Mouse (Mus musculus): ENCODE measurements at regions not wholly inside any gene's neighbourhood (a gene's known extent, or its start where the extent isn't known, plus 50 kb on each side); places are given as distances from the start of the nearest gene placed in this dataset.

DNA sequence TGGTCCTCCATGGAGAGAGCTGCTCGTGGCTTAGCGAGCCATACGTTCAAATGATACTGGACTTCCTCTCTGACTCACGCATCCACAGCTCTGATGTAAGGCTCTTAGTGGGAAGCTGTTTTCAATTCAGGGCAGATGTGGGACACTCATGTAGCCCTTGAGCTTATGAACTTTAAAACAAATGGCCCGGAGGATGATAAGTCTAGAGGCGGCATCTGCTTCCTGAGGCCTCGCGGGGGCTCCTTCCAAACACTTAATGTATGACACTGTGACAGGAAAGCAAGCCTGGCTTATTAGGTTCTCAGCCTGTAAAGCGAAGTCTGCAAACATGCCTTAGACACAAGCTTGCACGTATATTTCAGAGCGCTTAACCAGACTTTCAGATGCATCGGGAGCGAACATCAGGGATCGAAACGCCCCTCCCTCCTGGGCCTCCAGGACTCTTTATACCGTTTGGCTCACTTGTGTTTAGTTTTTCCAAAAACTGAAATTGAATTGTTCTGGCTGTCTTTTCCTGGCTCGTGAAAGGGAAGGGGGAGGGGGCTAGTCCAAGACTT is 59.4 kb upstream of the Sash1 start:
- DNase-seq (ENCODE audit: low spot score in 2 of 2): no peak

DNA sequence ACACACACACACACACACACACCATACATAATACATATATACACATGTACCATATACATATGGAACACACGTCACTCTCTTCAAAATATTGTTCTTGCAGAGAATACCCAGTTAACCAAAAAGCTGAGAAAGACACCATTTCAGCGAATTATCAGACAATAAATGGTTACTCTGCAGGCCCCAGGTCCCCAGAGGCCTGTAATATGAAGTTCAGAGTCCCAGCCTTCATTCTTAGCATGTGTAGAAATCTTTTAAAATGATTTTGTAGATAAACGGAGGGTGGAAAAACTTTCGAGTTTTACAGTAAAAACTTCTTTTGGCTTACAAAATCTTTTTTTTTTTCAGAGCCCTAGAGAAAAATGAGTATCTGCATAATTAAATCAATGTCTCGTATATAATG is 58.7 kb upstream of the Sash1 start:
- DNase-seq (ENCODE audit: low spot score in 2 of 2): no peak

- no peak for DNase-seq (ENCODE audit: low spot score in 2 of 2)
These were observed 57.8 kb upstream of the Sash1 start for GRCm38 (mm10) chr10:8943698-8944097.

DNA sequence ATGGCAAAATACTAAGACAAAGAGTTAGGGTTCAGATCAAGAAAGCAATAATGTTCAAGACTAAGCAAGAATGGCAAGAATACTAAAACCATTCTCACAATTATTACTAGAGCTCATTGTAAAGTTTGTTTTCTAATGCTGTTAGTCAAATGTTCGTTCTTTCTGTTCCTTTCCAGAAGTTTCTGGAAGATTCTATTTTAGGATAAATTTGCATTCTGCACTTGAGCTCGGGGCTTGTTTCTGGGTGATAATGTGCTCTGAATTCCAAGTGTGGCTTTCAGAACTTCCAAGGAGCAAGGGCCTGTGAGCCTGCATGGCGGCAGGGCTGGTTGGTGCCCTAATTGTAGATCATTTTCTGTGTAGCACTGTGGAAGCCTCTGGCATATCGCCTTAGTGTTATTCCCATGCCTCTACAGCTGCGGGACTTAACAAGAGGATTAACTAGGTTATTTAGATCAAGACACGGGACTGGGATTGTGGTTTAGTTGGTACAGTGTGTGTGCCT is 57.1 kb upstream of the Sash1 start:
- no peak for DNase-seq (ENCODE audit: low spot score in 2 of 2)

GRCm38 (mm10) chr10:8936369-8936768 is 50.5 kb upstream of the Sash1 start:
- no peak for DNase-seq (ENCODE audit: low spot score in 2 of 2)

Data from frontal cortex, postnatal 25 days (tissue).